Mouse (Mus musculus): Measurements from ENCODE around the gene Kank4.
"Not testable (repeated sequence)": the region's sequence is repeated elsewhere in the genome, so short reads cannot be mapped to it uniquely, and the experiment has no call there.

Gene Kank4

GRCm38 (mm10) chr4:98817184-98817911, at the start of gene Kank4:
Kank4 (minus strand) TSS chr4:98817537.
- peak; percentile 45 for DNase-seq (ENCODE audit: low spot score)

- DNase-seq (ENCODE audit: low spot score) = no peak
Measured at GRCm38 (mm10) chr4:98865386-98866237, 48.3 kb upstream of the Kank4 start.

- no peak for DNase-seq (ENCODE audit: low spot score)
Measured at GRCm38 (mm10) chr4:98864546-98864945, 47.2 kb upstream of the Kank4 start.

GRCm38 (mm10) chr4:98864094-98864493, 46.8 kb upstream of the Kank4 start:
- no peak for DNase-seq (ENCODE audit: low spot score)

- DNase-seq (ENCODE audit: low spot score) = no peak
Measured at GRCm38 (mm10) chr4:98863451-98863850, 46.1 kb upstream of the Kank4 start.

GRCm38 (mm10) chr4:98858151-98858855, 41.0 kb upstream of the Kank4 start:
- no peak for DNase-seq (ENCODE audit: low spot score)

GRCm38 (mm10) chr4:98857037-98857648, 39.8 kb upstream of the Kank4 start:
- no peak for DNase-seq (ENCODE audit: low spot score)

GRCm38 (mm10) chr4:98853926-98854325, 36.6 kb upstream of the Kank4 start:
- DNase-seq (ENCODE audit: low spot score) = no peak

- not testable (repeated sequence) for DNase-seq (ENCODE audit: low spot score)
Measured at GRCm38 (mm10) chr4:98850485-98850884, 33.1 kb upstream of the Kank4 start.

- DNase-seq (ENCODE audit: low spot score) = no peak
Measured at GRCm38 (mm10) chr4:98847120-98847885, 30.0 kb upstream of the Kank4 start.

- DNase-seq (ENCODE audit: low spot score) = no peak
Measured at GRCm38 (mm10) chr4:98846396-98846795, 29.1 kb upstream of the Kank4 start.

GRCm38 (mm10) chr4:98845687-98846125, 28.4 kb upstream of the Kank4 start:
- no peak for DNase-seq (ENCODE audit: low spot score)

GRCm38 (mm10) chr4:98845201-98845600, 27.9 kb upstream of the Kank4 start:
- no peak for DNase-seq (ENCODE audit: low spot score)

- DNase-seq (ENCODE audit: low spot score) = no peak
Measured at GRCm38 (mm10) chr4:98843906-98844597, 26.7 kb upstream of the Kank4 start.

GRCm38 (mm10) chr4:98841251-98841650, 23.9 kb upstream of the Kank4 start:
- DNase-seq (ENCODE audit: low spot score) = not testable (repeated sequence)

- no peak for DNase-seq (ENCODE audit: low spot score)
Measured at GRCm38 (mm10) chr4:98840526-98840925, 23.2 kb upstream of the Kank4 start.

GRCm38 (mm10) chr4:98838913-98839312, 21.6 kb upstream of the Kank4 start:
- DNase-seq (ENCODE audit: low spot score) = no peak

- no peak for DNase-seq (ENCODE audit: low spot score)
Measured at GRCm38 (mm10) chr4:98837715-98838505, 20.6 kb upstream of the Kank4 start.

GRCm38 (mm10) chr4:98836519-98836918, 19.2 kb upstream of the Kank4 start:
- no peak for DNase-seq (ENCODE audit: low spot score)

- no peak for DNase-seq (ENCODE audit: low spot score)
Measured at GRCm38 (mm10) chr4:98834782-98835181, 17.4 kb upstream of the Kank4 start.

All from ovary, postnatal 14 days (tissue).